Mouse (Mus musculus) layer of hippocampus, adult 11-12 months (tissue): ENCODE measurements around the gene Rrp9.

Experiments
- DNase-seq: peaks from one replicate; pipeline ENCODE4 v3.0.0; 2022; ENCODE audit warnings: low spot score

Gene Rrp9

DNA sequence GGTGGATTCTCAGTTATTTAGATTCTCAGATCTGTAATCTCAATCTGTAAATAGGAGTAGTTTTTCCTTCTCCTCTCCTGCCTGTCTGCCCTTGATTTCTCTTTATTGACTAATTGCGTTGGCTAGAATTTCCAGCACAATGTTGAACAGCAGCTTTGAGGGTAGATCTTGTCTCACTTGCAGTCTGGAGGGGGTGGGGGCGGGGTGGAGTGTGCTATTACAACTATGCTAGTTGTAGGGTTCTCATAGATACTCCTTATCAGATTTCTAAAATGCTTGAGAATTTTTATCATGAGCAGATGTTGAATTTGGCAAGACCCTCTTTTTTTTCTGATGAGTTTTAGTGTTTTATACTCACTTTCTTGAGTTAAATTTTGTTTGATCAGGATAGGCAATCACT is 43.7 kb downstream of the Rrp9 start:
- DNase-seq = no peak

DNA sequence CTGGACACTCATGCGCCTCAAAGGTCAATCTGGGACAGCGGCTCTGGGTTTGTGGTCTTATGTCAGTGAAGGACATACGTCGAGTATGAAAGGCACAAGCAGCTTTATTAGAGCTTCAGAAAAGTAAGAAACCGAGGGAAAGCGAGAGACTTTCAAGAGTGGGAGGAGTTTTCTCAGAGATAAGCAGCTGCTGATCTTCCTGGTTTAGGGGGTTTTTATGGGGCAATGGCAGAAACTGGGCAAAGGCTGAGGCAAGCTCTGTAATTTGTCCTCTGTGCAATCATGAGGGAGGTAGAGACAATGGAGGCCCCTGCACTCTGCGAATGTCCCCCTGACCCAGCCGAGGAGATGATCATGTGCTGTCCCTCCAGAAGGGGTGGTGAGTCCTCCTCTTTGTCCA is 44.1 kb downstream of the Rrp9 start:
- DNase-seq = no peak

DNA sequence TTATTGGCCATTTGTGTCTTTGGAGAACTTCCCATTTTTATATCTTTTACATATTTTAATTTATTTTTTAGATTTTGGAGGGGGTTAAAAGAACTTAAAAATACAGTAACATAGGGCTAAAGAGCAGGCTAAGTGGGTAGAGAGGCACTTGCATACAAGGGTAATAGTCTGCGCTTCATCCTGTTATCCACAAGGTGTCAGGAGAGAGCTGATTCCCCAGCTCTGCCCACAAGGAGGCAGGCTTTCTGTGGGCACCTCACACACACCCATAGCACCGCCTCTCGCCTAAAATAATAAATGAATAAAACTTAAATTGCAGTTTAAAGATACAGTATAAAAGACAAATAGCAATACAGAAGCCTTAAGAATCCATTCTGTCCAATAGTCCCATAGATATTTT is 56.1 kb downstream of the Rrp9 start:
- DNase-seq = peak; percentile 16

DNA sequence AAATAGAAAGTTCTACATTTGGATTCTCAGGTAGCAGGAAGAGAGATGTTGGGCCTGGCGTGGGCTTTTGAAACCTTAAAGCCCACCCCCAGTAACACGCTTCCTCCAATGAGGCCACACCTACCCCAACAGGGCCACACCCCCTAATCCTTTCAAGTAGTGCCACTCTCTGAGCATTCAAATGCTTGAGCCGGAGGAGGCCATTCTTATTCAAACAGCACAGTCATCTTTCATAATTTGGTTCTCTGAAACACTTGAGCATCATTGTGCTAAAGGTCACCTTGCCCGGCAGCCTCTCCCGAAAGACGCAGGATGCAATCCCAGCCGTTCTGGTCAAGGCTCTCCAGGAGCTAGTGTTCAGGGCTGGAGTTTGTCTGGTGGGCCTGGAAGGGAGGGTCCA is 58.5 kb downstream of the Rrp9 start:
- DNase-seq = no peak

DNA sequence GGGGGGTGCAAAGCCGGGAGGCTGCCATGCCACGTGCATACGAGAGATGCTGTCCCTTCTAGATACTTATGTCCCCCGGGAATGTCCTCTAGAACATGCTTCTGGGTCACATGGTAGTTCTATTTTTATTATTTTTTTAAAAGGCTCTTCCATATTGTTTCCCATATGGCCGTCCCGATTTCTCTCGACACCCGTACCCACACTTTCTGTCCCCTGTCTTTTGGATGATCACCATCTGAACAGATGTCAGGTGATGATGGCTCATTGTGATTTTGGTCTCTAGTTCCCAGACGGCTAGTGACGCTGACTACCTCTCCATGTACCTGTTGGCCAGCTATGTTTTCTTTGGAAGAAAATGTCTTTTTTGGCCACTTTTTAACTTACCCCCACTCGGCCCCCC is 59.2 kb downstream of the Rrp9 start:
- peak; percentile 26 for DNase-seq
